Mouse (Mus musculus) midbrain, embryonic 14.5 days (tissue): ENCODE data around the gene Gm10447. TPM values are rescaled to one million over a fixed set of nuclear protein-coding genes. Genes with fewer than 3 reads are reported as not detected.

Experiments used
- ATAC-seq: fragments of 200-750 bp; cut with Nextera tagmentation; 2 replicates; pipeline ENCODE4 v1.8.0; 2017; ENCODE audit warnings: moderate number of reproducible peaks, moderate library complexity; ENCODE audit not compliant: low FRiP score, low TSS enrichment
- DNase-seq: peaks from one replicate; pipeline ENCODE4 v3.0.0-alpha.2; 2015
- H3K27ac ChIP-seq: fragments of 300-500 bp; sonication (generic); replicated peaks from 2 replicates; pipeline ENCODE4 v1.5.1; 2014; ENCODE audit warnings: mild to moderate bottlenecking, low read depth, low read length, moderate library complexity
- H3K27me3 ChIP-seq: fragments of 300-500 bp; sonication (generic); 2 replicates; pipeline ENCODE4 v1.6.1; 2014; ENCODE audit warnings: low read length, control low read depth, mixed read lengths; ENCODE audit not compliant: control insufficient read depth, insufficient read depth
- H3K36me3 ChIP-seq: fragments of 300-500 bp; sonication (generic); 2 replicates; pipeline ENCODE4 v1.6.1; 2014; ENCODE audit warnings: low read length, control low read depth; ENCODE audit not compliant: control insufficient read depth, insufficient read depth
- H3K4me1 ChIP-seq: fragments of 300-500 bp; sonication (generic); 2 replicates; pipeline ENCODE4 v1.6.1; 2014; ENCODE audit warnings: mild to moderate bottlenecking, antibody characterized with exemption, low read length, control low read depth; ENCODE audit not compliant: control insufficient read depth, insufficient read depth
- H3K4me2 ChIP-seq: fragments of 300-500 bp; sonication (generic); 2 replicates; pipeline ENCODE4 v1.6.1; 2014; ENCODE audit warnings: mild to moderate bottlenecking, low read length, moderate library complexity
- H3K4me3 ChIP-seq: fragments of 300-500 bp; sonication (generic); replicated peaks from 2 replicates; pipeline ENCODE4 v1.5.1; 2014; ENCODE audit warnings: low read depth, low read length
- H3K9ac ChIP-seq: fragments of 300-500 bp; sonication (generic); replicated peaks from 2 replicates; pipeline ENCODE4 v1.6.1; 2014; ENCODE audit warnings: mild to moderate bottlenecking, low read length, moderate library complexity
- H3K9me3 ChIP-seq: fragments of 300-500 bp; sonication (generic); 2 replicates; pipeline ENCODE4 v1.6.1; 2016; ENCODE audit warnings: low read length, control low read depth, mixed read lengths; ENCODE audit not compliant: control insufficient read depth
- WGBS: fragments of 180-500 bp; shearing (Covaris S2); extraction: QIAGEN DNeasy Blood & Tissue Kit; methylation state at CpG from one replicate; pipeline ENCODE4 v1.1.7; 2014; 5-methylcytosine and 5-hydroxymethylcytosine counted together
- polyA plus RNA-seq: library from polyadenylated mRNA; unstranded; fragments of >200 nt; fragmentation: Nextera tagmentation; extraction: Ambion mirVana; gene quantifications from 2 replicates; pipeline ENCODE4 v1.2.1, GENCODE M21; 2014

Gm10447 gene
- polyA plus RNA-seq, 1 experiment from 2014 or later, result not detected

- Histone ChIP-seq H3K36me3 (no peaks in the 10 kb centered on the region), H3K4me3 (no peak overlapping the region), H3K27me3 (peaks cover 72% of the 10 kb centered on the region), H3K4me1 (peaks cover 6% of the 10 kb centered on the region), H3K9me3 (peaks cover 4% of the 10 kb centered on the region; the same call in 1 of the 2 replicates), H3K9ac (no peak overlapping the region), H3K27ac (no peak overlapping the region), H3K4me2 (no peak overlapping the region)
- WGBS, result 66% methylated on average over 4 of the region's 4 CpGs
- DNase-seq (no peak), ATAC-seq (no peak)
These were observed 24.3 kb upstream of the Gm10447 start for GRCm38 (mm10) chr11:53481088-53481730.

GRCm38 (mm10) chr11:53479783-53480301, 22.9 kb upstream of the Gm10447 start, which contains the start of the genes Gm9945 and Sowaha:
Gm9945 (plus strand) TSS chr11:53480166.
Sowaha (minus strand) TSS chr11:53480274.
- Histone ChIP-seq H3K27ac (no peak within 1 kb of the TSS), H3K4me2 (peak within 1 kb of the TSS; percentile 66), H3K27me3 (peaks cover 62% of the 10 kb centered on the region), H3K36me3 (no peaks in the 10 kb centered on the region), H3K9me3 (peaks cover 4% of the 10 kb centered on the region; the same call in 1 of the 2 replicates), H3K9ac (peak within 1 kb of the TSS; percentile 34), H3K4me3 (peak within 1 kb of the TSS; percentile 42), H3K4me1 (peaks cover 15% of the 10 kb centered on the region)
- 3% methylated on average over 40 of the region's 40 CpGs for WGBS
- DNase-seq (peak; percentile 67), ATAC-seq (no peak)

- Histone ChIP-seq H3K4me2 (peak overlapping the region; percentile 66), H3K9me3 (peaks cover 4% of the 10 kb centered on the region; the same call in 1 of the 2 replicates), H3K4me1 (peaks cover 15% of the 10 kb centered on the region), H3K36me3 (no peaks in the 10 kb centered on the region), H3K9ac (peak overlapping the region; percentile 34), H3K27ac (no peak overlapping the region), H3K4me3 (peak overlapping the region; percentile 42), H3K27me3 (peaks cover 62% of the 10 kb centered on the region)
- DNase-seq, result peak; percentile 59
- WGBS, result 2% methylated on average over 62 of the region's 62 CpGs
- no peak for ATAC-seq
These were observed 22.4 kb upstream of the Gm10447 start for GRCm38 (mm10) chr11:53479171-53479782.

GRCm38 (mm10) chr11:53478383-53479170, 21.7 kb upstream of the Gm10447 start:
- DNase-seq, result peak; percentile 51
- Histone ChIP-seq H3K27me3 (peaks cover 64% of the 10 kb centered on the region), H3K4me1 (peaks cover 15% of the 10 kb centered on the region), H3K9ac (peak overlapping the region; percentile 34; the same call in 1 of the 2 replicates), H3K4me2 (peak overlapping the region; percentile 66), H3K9me3 (peaks cover 4% of the 10 kb centered on the region; the same call in 1 of the 2 replicates), H3K27ac (no peak overlapping the region), H3K36me3 (no peaks in the 10 kb centered on the region), H3K4me3 (peak overlapping the region; percentile 42)
- 4% methylated on average over 79 of the region's 79 CpGs for WGBS
- ATAC-seq, result no peak

GRCm38 (mm10) chr11:53477833-53478232, 20.9 kb upstream of the Gm10447 start:
- DNase-seq (no peak), ATAC-seq (no peak)
- Histone ChIP-seq H3K27ac (no peak overlapping the region), H3K27me3 (peaks cover 58% of the 10 kb centered on the region), H3K9ac (no peak overlapping the region), H3K36me3 (no peaks in the 10 kb centered on the region), H3K4me2 (no peak overlapping the region), H3K9me3 (peaks cover 4% of the 10 kb centered on the region; the same call in 1 of the 2 replicates), H3K4me3 (no peak overlapping the region), H3K4me1 (peaks cover 15% of the 10 kb centered on the region)
- 44% methylated on average over 7 of the region's 7 CpGs for WGBS

- WGBS, result 2% methylated on average over 8 of the region's 8 CpGs
- Histone ChIP-seq H3K9me3 (peaks cover 4% of the 10 kb centered on the region; the same call in 1 of the 2 replicates), H3K27ac (peak overlapping the region; percentile 79), H3K4me3 (peak overlapping the region; percentile 13; the same call in 1 of the 2 replicates), H3K4me2 (peak overlapping the region; percentile 48), H3K4me1 (peaks cover 15% of the 10 kb centered on the region), H3K36me3 (no peaks in the 10 kb centered on the region), H3K9ac (0 out of 2 replicates have a peak overlapping the region, but pooled peaks have one; percentile 26), H3K27me3 (peaks cover 49% of the 10 kb centered on the region)
- DNase-seq (peak; percentile 67), ATAC-seq (no peak)
These were observed 18.7 kb upstream of the Gm10447 start for GRCm38 (mm10) chr11:53475620-53476019.

GRCm38 (mm10) chr11:53472709-53473108, 15.8 kb upstream of the Gm10447 start:
- no peaks in the 10 kb centered on the region for H3K9me3 ChIP-seq
- no peaks in the 10 kb centered on the region for H3K36me3 ChIP-seq
- no peak overlapping the region for H3K4me2 ChIP-seq
- 81% methylated on average over 3 of the region's 3 CpGs for WGBS
- DNase-seq (no peak), ATAC-seq (no peak)
- peaks cover 17% of the 10 kb centered on the region for H3K4me1 ChIP-seq
- H3K27me3 ChIP-seq, result peaks cover 20% of the 10 kb centered on the region
- H3K4me3 ChIP-seq, result no peak overlapping the region
- H3K27ac ChIP-seq, result no peak overlapping the region
- no peak overlapping the region for H3K9ac ChIP-seq
